Mouse (Mus musculus): ENCODE results near the gene Dpyd. TPM values are rescaled to one million over a fixed set of nuclear protein-coding genes. Genes with fewer than 3 reads are reported as not detected.

Dpyd gene
- polyA plus RNA-seq, 1 experiment, result 0.57 TPM

DNA sequence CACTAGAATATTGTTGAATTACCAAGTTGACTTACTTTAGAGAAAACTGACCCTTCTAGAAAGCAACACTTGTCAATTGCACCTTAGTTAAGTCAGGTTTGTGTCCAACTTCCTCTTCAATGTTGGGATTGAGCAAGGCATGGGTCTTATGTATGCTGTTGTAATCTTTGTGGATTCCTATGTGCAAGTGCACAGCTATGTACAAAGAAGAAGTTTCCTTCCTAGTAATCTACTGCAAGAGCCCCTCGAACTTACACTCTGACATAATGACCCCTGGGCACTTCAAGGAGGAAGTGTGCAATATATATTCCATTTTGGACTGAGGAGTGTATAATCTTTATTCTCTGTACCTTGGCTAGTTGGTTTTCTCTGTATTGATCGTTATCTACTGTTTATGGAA, 191.7 kb downstream of the Dpyd start:
- H3K4me3 ChIP-seq (ENCODE audit: low read depth, low read length), result no peak overlapping the region
- H3K9me3 ChIP-seq (replicated peaks; ENCODE audit: control insufficient read depth, insufficient read depth, low read length, poor library complexity, severe bottlenecking), result no peaks in the 10 kb centered on the region
- no peak for TF ChIP-seq CTCF (IDR thresholded peaks at IDR 0.05; ENCODE audit: low read depth, low read length)
- TF ChIP-seq EP300 (IDR thresholded peaks at IDR 0.05; ENCODE audit: insufficient read depth, low read depth, low read length), result no peak
- no peak for TF ChIP-seq POLR2A (IDR thresholded peaks at IDR 0.05; ENCODE audit: insufficient read depth, low read length)
- no peaks in the 10 kb centered on the region for H3K27me3 ChIP-seq (ENCODE audit: control insufficient read depth, insufficient read depth, low read length, poor library complexity, severe bottlenecking)
- no peak overlapping the region for H3K9ac ChIP-seq (ENCODE audit: low read depth, poor library complexity, severe bottlenecking)
- no peaks in the 10 kb centered on the region for H3K4me1 ChIP-seq (ENCODE audit: control insufficient read depth, insufficient read depth, low read length)
- H3K36me3 ChIP-seq (ENCODE audit: control insufficient read depth, insufficient read depth, low read length, poor library complexity, severe bottlenecking), result no peaks in the 10 kb centered on the region
- no peak overlapping the region for H3K27ac ChIP-seq (ENCODE audit: insufficient read depth, low read length)

DNA sequence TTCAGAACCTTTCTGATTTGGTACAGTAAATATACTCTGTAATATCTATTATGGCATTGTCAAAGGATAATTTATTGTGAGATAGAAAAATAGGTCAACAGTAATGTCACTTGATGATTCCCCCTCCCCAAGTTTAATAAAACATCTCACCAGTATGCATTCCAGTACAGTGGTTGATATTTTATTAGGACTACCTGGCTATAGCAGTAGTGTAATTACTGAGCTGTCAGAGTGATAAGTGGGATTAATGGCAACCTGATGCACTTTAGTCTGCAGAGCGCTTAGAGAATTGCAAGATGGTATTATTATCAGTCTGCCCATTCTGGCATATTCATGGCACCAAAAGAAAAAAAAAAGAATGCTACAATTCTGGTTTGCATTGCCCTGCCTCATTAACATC, 194.2 kb downstream of the Dpyd start:
- no peak overlapping the region for H3K27ac ChIP-seq (ENCODE audit: insufficient read depth, low read length)
- no peak for TF ChIP-seq POLR2A (IDR thresholded peaks at IDR 0.05; ENCODE audit: insufficient read depth, low read length)
- TF ChIP-seq CTCF (IDR thresholded peaks at IDR 0.05; ENCODE audit: low read depth, low read length), result no peak
- no peak for TF ChIP-seq EP300 (IDR thresholded peaks at IDR 0.05; ENCODE audit: insufficient read depth, low read depth, low read length)
- no peaks in the 10 kb centered on the region for H3K27me3 ChIP-seq (ENCODE audit: control insufficient read depth, insufficient read depth, low read length, poor library complexity, severe bottlenecking)
- no peaks in the 10 kb centered on the region for H3K4me1 ChIP-seq (ENCODE audit: control insufficient read depth, insufficient read depth, low read length)
- H3K4me3 ChIP-seq (ENCODE audit: low read depth, low read length), result no peak overlapping the region
- H3K9ac ChIP-seq (ENCODE audit: low read depth, poor library complexity, severe bottlenecking), result no peak overlapping the region
- H3K9me3 ChIP-seq (replicated peaks; ENCODE audit: control insufficient read depth, insufficient read depth, low read length, poor library complexity, severe bottlenecking), result no peaks in the 10 kb centered on the region
- H3K36me3 ChIP-seq (ENCODE audit: control insufficient read depth, insufficient read depth, low read length, poor library complexity, severe bottlenecking), result no peaks in the 10 kb centered on the region

DNA sequence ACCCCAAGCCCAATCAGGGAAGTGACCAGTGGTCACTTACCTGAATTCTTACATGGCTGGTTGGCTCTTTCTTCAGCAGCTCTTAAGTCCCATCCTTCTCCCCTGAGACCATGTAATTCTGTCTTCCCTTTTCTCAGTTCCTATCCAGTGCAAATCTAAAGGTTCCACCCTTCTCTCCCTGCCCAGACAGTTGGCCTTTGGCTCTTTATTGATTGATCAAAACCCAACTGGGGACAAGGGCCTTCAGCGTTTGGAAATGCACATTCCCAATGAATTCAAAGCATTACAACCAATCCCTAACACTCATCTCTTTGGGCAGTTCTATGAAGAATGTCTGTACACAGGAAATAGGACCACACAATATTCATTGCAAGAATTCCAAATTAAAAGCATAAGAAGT, 251.0 kb downstream of the Dpyd start:
- TF ChIP-seq EP300 (IDR thresholded peaks at IDR 0.05; ENCODE audit: insufficient read depth, low read depth, low read length) (no peak), CTCF (IDR thresholded peaks at IDR 0.05; ENCODE audit: low read depth, low read length) (no peak), POLR2A (IDR thresholded peaks at IDR 0.05; ENCODE audit: insufficient read depth, low read length) (no peak)
- H3K9ac ChIP-seq (ENCODE audit: low read depth, poor library complexity, severe bottlenecking), result no peak overlapping the region

DNA sequence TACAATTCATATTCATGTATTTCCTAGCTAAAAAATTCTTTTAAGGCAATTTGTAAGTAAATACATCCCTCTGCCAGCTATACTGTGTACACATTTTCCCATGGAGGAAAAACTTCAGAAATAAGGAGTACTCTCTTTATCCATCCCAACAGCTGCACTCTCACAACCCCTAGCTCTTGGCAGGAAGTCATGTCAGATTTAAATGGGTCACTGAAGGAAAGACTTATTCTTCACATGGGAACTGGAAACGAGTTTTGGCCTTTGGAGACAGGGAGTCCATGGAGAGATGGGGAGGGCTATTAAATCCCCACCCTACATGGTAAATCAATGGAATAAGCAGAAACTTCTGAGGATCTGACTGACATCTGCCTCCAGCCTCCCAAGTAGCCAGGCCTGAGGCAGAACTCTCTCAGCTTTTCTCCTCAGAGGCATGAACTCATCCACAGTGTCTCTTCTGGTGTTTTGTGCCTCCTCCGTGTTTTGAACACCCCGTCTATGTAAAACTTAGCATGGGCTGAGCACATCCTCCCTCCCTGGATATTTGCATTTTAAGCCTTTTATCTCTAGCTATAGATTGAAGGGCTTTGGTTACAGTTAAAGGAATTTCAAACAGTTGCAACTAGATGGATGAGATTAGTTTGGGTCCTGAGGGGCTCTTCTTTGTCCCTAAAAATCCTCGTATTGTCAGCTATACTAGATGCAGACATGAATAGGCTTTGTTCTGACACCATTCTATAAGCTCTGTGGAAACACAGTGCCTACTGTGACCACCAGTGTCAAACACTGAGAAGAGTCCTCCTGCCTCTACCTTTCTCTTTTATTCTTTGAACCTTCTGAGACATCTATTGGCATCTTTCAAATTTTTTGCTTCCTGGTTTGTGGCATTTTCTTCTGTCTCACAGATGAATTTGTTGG, 288.9 kb downstream of the Dpyd start:
- Histone ChIP-seq H3K36me3 (ENCODE audit: control insufficient read depth, insufficient read depth, low read length, poor library complexity, severe bottlenecking) (no peaks in the 10 kb centered on the region), H3K9ac (ENCODE audit: low read depth, poor library complexity, severe bottlenecking) (no peak overlapping the region), H3K9me3 (replicated peaks; ENCODE audit: control insufficient read depth, insufficient read depth, low read length, poor library complexity, severe bottlenecking) (no peaks in the 10 kb centered on the region), H3K4me3 (ENCODE audit: low read depth, low read length) (no peak overlapping the region), H3K27me3 (ENCODE audit: control insufficient read depth, insufficient read depth, low read length, poor library complexity, severe bottlenecking) (no peaks in the 10 kb centered on the region), H3K27ac (ENCODE audit: insufficient read depth, low read length) (no peak overlapping the region), H3K4me1 (ENCODE audit: control insufficient read depth, insufficient read depth, low read length) (no peaks in the 10 kb centered on the region)
- no peak for TF ChIP-seq EP300 (IDR thresholded peaks at IDR 0.05; ENCODE audit: insufficient read depth, low read depth, low read length)
- TF ChIP-seq CTCF (IDR thresholded peaks at IDR 0.05; ENCODE audit: low read depth, low read length), result no peak

More for the DNA sequence above, 251.0 kb downstream of the Dpyd start:
- no peaks in the 10 kb centered on the region for H3K27me3 ChIP-seq (ENCODE audit: control insufficient read depth, insufficient read depth, low read length, poor library complexity, severe bottlenecking)
- no peaks in the 10 kb centered on the region for H3K36me3 ChIP-seq (ENCODE audit: control insufficient read depth, insufficient read depth, low read length, poor library complexity, severe bottlenecking)
- H3K4me3 ChIP-seq (ENCODE audit: low read depth, low read length), result no peak overlapping the region
- no peaks in the 10 kb centered on the region for H3K4me1 ChIP-seq (ENCODE audit: control insufficient read depth, insufficient read depth, low read length)
- no peak overlapping the region for H3K27ac ChIP-seq (ENCODE audit: insufficient read depth, low read length)
- no peaks in the 10 kb centered on the region for H3K9me3 ChIP-seq (replicated peaks; ENCODE audit: control insufficient read depth, insufficient read depth, low read length, poor library complexity, severe bottlenecking)

DNA sequence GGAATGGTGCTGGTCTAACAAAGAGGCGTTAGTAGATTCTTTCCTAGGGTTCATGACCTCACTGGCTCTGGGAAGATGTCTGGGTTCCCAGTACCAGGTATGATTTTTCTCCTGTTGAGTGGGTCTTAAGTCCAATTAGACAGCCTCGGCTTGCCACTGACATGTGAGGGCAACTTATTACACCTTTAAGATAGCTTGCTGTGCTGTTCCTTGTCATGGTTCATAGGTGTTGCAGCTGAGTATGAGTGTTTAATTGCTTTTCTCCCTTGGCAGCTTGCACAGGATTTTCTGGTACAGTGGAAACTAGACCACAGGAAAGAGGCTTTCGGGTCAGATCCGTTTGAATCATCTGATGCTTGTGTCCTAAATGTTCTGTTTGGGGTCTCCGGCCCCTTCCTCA, 290.8 kb downstream of the Dpyd start:
- Histone ChIP-seq H3K27ac (ENCODE audit: insufficient read depth, low read length) (no peak overlapping the region), H3K9ac (ENCODE audit: low read depth, poor library complexity, severe bottlenecking) (no peak overlapping the region), H3K9me3 (replicated peaks; ENCODE audit: control insufficient read depth, insufficient read depth, low read length, poor library complexity, severe bottlenecking) (no peaks in the 10 kb centered on the region), H3K27me3 (ENCODE audit: control insufficient read depth, insufficient read depth, low read length, poor library complexity, severe bottlenecking) (no peaks in the 10 kb centered on the region), H3K4me3 (ENCODE audit: low read depth, low read length) (no peak overlapping the region), H3K36me3 (ENCODE audit: control insufficient read depth, insufficient read depth, low read length, poor library complexity, severe bottlenecking) (no peaks in the 10 kb centered on the region), H3K4me1 (ENCODE audit: control insufficient read depth, insufficient read depth, low read length) (no peaks in the 10 kb centered on the region)
- no peak for TF ChIP-seq CTCF (IDR thresholded peaks at IDR 0.05; ENCODE audit: low read depth, low read length)
- no peak for TF ChIP-seq POLR2A (IDR thresholded peaks at IDR 0.05; ENCODE audit: insufficient read depth, low read length)
- TF ChIP-seq EP300 (IDR thresholded peaks at IDR 0.05; ENCODE audit: insufficient read depth, low read depth, low read length), result no peak

DNA sequence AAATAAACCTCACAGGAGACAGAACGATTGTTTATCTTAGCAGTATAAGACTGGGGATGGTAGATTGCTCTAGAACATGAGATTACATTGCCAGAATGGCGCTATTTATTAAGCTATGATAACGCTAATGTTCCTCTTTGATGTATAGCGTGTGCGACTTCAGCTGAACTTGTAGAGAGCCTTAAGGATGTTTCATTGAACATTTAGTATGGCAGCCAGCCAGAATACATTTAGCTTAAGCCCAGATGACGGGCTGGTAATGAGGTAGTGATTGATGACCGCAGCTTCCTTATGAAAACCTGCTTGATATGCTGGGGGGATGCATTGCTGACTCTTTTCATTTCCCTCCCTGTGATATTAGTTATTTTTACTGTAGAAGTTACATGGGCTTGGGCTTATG, 293.5 kb downstream of the Dpyd start:
- H3K9me3 ChIP-seq (replicated peaks; ENCODE audit: control insufficient read depth, insufficient read depth, low read length, poor library complexity, severe bottlenecking), result no peaks in the 10 kb centered on the region
- H3K4me1 ChIP-seq (ENCODE audit: control insufficient read depth, insufficient read depth, low read length), result no peaks in the 10 kb centered on the region
- no peak overlapping the region for H3K9ac ChIP-seq (ENCODE audit: low read depth, poor library complexity, severe bottlenecking)
- TF ChIP-seq POLR2A (IDR thresholded peaks at IDR 0.05; ENCODE audit: insufficient read depth, low read length), result no peak
- no peak overlapping the region for H3K4me3 ChIP-seq (ENCODE audit: low read depth, low read length)
- H3K27ac ChIP-seq (ENCODE audit: insufficient read depth, low read length), result no peak overlapping the region
- H3K36me3 ChIP-seq (ENCODE audit: control insufficient read depth, insufficient read depth, low read length, poor library complexity, severe bottlenecking), result no peaks in the 10 kb centered on the region
- H3K27me3 ChIP-seq (ENCODE audit: control insufficient read depth, insufficient read depth, low read length, poor library complexity, severe bottlenecking), result no peaks in the 10 kb centered on the region
